Mouse (Mus musculus) testis, adult 2 months (tissue): Measurements from ENCODE around the gene Lysmd4. TPM values are rescaled to one million over a fixed set of nuclear protein-coding genes. Genes with fewer than 3 reads are reported as not detected.
A peak's percentile ranks its signal among the peaks of the same experiment; 100 is the strongest.

Experiments used
- H3K27ac ChIP-seq: fragments of 200-500 bp; 2 replicates; pipeline ENCODE4 v1.5.1; 2012; ENCODE audit warnings: low read depth, low read length; ENCODE audit not compliant: control insufficient read depth, insufficient read depth
- H3K27me3 ChIP-seq: fragments of 200-500 bp; 2 replicates; pipeline ENCODE4 v1.6.1; 2012; ENCODE audit warnings: mild to moderate bottlenecking, low read length, moderate library complexity; ENCODE audit not compliant: control insufficient read depth, insufficient read depth
- H3K36me3 ChIP-seq: fragments of 200-500 bp; 2 replicates; pipeline ENCODE4 v1.6.1; 2012; ENCODE audit warnings: mild to moderate bottlenecking, low read length; ENCODE audit not compliant: control insufficient read depth, insufficient read depth
- H3K4me1 ChIP-seq: fragments of 200-500 bp; 2 replicates; pipeline ENCODE4 v1.6.1; 2012; ENCODE audit warnings: low read length; ENCODE audit not compliant: control insufficient read depth, insufficient read depth
- H3K4me3 ChIP-seq: fragments of 200-500 bp; 2 replicates; pipeline ENCODE4 v1.5.1; 2012; ENCODE audit warnings: low read depth, mild to moderate bottlenecking, low read length, moderate library complexity, mixed read lengths; ENCODE audit not compliant: control insufficient read depth
- CTCF ChIP-seq: fragments of 200-500 bp; IDR thresholded peaks from 2 replicates; pipeline ENCODE4 v1.5.1; 2012; ENCODE audit warnings: low read depth, mild to moderate bottlenecking, inconsistent platforms, low read length, moderate library complexity; ENCODE audit not compliant: control insufficient read depth, insufficient read depth, insufficient replicate concordance
- POLR2A ChIP-seq: fragments of 200-500 bp; IDR thresholded peaks from 2 replicates; pipeline ENCODE4 v1.6.1; 2012; ENCODE audit warnings: low read depth, mild to moderate bottlenecking, inconsistent platforms, low read length, moderate library complexity; ENCODE audit not compliant: control insufficient read depth
- polyA plus RNA-seq: library from polyadenylated mRNA; depleted of rRNA; stranded (reverse); fragments of >200 nt; gene quantifications from 2 replicates; pipeline ENCODE4 v1.2.3, GENCODE M21; 2012; rRNA removed

Gene Lysmd4
- polyA plus RNA-seq, 1 experiment, result 33.4 TPM

- no peak overlapping the region for H3K4me3 ChIP-seq
- H3K36me3 ChIP-seq, result no peaks in the 10 kb centered on the region
- H3K4me1 ChIP-seq, result no peaks in the 10 kb centered on the region
- H3K27ac ChIP-seq, result no peak overlapping the region
- H3K27me3 ChIP-seq, result no peaks in the 10 kb centered on the region
- TF ChIP-seq POLR2A (no peak), CTCF (no peak)
Measured at GRCm38 (mm10) chr7:67352989-67353388, 130.6 kb downstream of the Lysmd4 start.

- no peak overlapping the region for H3K27ac ChIP-seq
- H3K27me3 ChIP-seq, result no peaks in the 10 kb centered on the region
- no peaks in the 10 kb centered on the region for H3K36me3 ChIP-seq
- H3K4me3 ChIP-seq, result no peak overlapping the region
- TF ChIP-seq POLR2A, result no peak
- no peak for TF ChIP-seq CTCF
- no peaks in the 10 kb centered on the region for H3K4me1 ChIP-seq
Measured at GRCm38 (mm10) chr7:67353667-67354066, 131.3 kb downstream of the Lysmd4 start.

- no peak overlapping the region for H3K4me3 ChIP-seq
- H3K27me3 ChIP-seq, result no peaks in the 10 kb centered on the region
- no peaks in the 10 kb centered on the region for H3K4me1 ChIP-seq
- TF ChIP-seq POLR2A (no peak), CTCF (peak; percentile 46; the same call in 1 of the 2 replicates)
- H3K36me3 ChIP-seq, result no peaks in the 10 kb centered on the region
- H3K27ac ChIP-seq, result no peak overlapping the region
Measured at GRCm38 (mm10) chr7:67355870-67356269, 133.5 kb downstream of the Lysmd4 start.

Other genes with a start within 250 kb of the Lysmd4 start
- 19.8 and 21.3 TPM in 2 replicates for gene Mef2a, start 150.3 kb downstream of the Lysmd4 start, polyA plus RNA-seq